Mouse (Mus musculus) adipocyte (in vitro differentiated cells): ENCODE measurements around the gene Rab24.
A peak's percentile ranks its signal among the peaks of the same experiment; 100 is the strongest.

Source experiments
- DNase-seq: peaks from one replicate; pipeline ENCODE4 v3.0.0-alpha.2; 2016; ENCODE audit warnings: low spot score

Gene Rab24

DNA sequence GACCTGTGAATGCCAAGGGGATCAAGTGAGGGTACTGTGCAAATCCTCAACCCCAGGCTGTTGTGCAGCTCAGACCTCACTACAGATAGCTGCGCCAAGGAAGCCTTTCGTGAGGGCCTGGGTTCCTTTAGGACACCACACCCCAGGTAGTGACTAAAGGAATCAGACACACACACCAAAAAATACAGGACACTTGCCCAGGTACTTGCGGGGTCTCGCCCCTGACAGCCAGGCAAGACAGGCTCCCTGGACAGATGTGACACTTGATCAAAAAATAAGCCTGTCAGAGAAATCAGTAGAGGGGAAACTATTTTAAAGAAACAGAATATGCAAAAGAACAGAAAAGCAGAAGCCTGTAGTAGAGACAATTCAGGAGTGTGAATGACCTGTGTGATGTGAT, 6.9 kb upstream of the Rab24 start:
- no peak for DNase-seq

DNA sequence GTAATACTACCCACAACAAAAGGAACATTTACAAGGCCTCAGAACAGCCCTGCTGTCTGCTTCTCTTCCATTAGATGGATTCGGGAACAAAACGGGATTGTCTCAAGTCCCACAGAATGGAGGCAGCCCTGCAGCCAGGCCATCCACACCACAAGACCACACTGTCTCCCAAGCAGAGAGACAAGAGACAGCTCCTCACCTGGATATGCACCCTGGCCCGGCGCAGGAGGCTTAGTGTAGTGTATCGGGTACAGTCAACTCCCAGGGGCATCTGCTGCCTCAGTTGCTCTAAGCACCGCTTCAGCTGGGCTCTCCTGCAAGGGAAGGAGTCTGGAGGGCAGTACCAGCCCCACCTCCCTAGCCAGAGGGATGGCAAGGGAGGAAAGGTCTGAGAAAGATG, 6.4 kb upstream of the Rab24 start:
- no peak for DNase-seq

DNA sequence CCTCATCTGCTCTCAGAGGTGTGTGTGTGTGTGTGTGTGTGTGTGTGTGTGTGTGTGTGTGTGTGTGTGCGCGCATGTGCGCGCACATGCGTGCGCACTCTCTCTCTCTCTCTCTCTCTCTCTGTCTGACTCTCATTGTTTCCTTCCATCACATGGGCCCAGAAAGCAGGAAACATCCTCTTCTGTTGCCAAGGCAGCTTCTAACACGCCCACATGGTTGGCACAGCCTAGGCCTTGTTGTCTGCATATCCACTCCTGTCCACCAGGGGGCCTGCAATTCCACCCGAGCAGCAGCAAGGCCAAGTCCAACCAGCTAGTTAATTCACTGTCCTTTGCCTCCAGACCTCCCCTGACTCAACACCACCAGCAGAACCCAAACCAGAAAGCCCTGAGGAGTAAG, 5.9 kb upstream of the Rab24 start:
- DNase-seq = peak; percentile 93

DNA sequence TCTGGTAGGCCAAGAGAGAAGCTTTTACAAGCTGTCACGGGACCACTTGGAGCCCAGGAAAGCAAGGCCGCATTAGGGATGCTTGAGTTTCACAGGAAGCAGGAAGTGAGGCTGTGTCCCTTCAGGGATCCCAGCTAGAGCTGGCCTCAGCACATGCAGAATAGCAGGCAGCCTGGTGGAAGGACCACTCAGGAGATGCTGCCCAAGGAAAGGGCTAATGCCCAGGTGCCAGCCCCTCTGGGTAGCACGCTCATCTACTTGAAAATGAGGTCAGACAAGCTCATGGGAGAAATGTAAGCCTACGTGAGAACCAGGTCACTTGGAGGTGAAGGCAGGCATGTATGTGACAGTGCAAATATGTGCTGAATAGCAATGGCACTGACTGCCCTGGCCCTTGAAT, 5.4 kb upstream of the Rab24 start:
- no peak for DNase-seq

DNA sequence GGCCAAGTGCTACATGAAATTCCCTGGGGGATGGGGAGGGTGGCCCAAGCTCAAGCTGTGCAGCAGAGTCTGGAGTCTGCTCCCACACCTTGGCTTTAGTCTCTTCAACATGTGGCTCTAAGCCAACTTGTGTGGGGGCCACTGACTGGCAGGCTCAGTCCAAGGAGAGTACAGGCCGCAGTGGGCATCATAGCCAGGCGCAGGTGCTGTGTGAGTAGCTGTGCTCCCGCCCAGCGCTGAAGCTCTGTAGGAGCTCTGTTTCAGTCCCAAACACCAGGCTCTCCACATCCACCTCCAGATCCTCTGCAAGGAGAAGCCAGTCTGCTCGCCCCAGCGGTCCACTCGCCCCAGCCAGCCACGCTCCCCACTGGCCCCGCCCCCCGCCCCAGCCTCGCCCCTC, 3.9 kb upstream of the Rab24 start:
- DNase-seq = no peak

DNA sequence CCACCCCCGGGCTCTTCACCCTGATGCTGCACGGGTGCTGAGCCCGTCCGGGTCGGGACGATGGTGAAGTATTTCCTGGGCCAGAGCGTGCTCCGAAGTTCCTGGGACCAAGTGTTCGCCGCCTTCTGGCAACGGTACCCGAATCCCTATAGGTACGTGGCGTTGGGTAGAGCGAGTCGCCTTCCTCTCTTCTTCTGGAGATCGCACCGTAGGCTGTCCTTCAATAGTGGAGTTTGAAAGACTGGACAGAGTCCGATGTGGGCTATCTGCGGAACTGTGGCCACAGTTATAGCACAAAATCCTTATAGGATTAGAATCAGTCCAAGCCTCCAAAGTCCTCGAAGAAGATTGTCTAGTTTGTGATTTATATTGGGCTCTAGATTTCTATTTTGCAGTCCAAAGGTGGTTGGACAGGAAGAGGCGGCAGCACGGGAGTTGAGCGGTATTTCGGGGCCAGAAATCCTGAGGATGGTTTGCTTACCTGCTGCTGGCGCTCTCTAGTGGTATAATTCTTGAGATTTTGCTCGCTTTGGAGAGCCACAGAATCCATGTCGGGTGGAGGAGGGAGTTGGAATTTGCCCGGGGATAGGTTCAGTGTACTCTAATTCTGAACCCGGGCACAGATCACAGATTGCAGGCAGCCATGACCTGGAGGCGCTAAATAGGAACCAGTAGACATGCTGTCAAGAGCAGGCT, 532 bp upstream of the Rab24 start:
- DNase-seq = peak; percentile 62

DNA sequence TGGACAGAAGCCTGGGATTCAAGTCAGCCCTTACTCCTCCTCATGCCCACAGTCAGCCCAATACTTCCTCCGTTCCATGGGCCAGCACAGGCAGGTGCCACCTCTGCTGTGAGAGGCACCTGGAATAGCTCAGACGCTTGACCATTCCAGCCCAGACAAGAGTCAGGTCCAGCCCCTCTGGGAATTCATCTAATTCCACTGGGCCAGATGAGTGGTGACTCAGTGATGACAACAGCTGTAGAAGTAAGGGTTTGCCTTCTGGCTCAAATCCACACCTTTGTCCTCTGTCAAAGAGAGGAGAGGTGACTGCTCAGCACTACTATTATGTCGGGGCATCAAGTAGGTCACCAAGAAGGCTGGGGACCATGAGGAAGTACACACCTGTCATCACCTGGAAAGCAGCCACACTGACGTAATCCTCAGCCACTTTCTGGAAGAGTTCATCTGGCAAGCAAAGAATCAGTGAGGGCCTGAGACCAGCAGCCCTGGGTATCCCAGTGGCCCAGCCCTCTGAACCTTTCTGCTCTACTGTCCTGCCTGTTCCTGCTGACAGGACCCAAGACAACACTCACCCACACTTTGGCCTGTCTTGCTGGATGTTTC, 1.7 kb downstream of the Rab24 start, which contains the start of gene Prelid1:
Gene Prelid1 (plus strand): TSS at position 570 of the 603 bp plus-strand sequence.
- no peak for DNase-seq

DNA sequence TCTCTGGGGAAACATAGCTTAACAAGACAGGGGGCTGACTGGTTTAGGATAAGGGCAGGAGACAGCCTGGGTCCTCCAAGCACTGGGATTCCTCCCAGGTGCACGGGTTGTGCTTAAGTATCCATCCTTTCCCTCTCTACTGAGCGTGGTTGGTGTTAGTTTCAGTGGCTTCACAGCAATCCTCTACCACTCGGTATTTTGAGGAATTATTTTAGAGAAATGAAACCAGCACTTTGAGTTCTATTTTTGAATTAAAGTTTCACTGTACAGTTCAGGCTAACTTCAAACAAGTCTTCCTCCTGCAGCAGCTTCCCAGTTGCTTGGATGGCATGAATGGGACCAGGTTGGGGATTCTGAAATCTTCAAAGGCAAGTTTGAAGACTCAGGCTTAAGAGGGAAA, 3.4 kb downstream of the Rab24 start:
- DNase-seq = no peak

DNA sequence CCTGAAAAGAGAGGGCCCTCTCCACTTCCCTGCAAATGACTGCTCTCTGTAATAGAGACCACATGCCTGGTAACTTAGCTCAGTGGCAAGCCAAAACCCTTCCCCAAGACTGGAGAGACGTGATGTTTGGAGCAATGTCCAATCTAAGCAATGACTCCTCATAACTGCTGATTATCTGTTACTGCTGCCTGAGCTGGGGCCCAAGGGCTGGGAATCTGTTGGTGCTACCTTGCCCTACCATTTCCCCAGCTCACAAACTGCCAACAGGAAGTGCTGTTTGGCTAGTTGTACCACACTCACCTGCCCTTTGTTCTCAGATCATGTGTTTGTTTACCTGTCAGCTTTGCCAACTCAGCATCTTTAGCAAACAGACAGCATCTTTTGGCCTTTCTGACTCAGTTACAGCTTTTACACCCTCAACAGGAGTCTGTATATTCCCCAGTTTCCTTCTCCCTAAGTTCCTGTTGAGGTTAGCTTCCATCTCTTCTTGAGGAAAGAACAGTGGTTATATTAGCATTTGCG, 6.8 kb downstream of the Rab24 start:
- DNase-seq = no peak

DNA sequence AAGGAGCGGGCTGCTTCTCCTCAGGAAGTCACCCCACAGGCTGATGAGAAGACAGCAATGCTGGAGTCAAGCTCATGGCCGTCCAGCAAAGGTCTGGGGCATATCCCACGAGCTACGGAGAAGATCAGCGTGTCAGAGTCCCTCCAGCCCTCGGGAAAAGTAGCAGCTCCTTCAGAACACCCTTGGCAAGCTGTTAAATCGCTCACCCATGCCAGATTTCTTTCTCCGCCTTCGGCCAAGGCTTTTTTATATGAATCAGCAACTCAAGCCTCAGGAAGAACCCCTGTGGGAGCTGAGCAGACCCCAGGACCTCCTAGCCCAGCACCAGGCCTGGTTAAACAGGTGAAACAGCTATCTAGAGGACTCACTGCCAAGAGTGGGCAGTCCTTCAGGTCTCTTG, 8.7 kb downstream of the Rab24 start:
- DNase-seq = peak; percentile 36

DNA sequence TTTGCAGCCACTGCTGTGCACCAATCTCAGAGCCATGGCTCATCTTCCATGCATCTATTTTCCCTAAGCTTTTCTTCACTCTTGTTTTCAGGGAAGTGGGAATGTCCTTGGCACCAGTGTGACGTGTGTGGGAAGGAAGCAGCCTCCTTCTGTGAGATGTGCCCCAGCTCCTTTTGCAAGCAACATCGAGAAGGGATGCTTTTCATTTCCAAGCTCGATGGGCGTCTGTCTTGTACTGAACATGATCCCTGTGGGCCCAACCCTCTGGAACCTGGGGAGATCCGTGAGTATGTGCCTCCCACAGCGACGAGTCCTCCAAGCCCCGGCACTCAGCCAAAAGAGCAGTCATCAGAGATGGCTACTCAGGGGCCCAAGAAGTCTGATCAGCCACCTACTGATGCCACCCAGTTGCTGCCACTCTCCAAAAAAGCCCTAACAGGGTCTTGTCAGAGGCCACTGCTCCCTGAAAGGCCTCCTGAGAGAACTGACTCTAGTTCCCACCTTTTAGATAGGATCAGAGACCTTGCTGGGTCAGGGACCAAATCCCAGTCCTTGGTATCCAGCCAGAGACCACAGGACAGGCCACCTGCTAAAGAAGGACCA, 9.6 kb downstream of the Rab24 start:
- no peak for DNase-seq

DNA sequence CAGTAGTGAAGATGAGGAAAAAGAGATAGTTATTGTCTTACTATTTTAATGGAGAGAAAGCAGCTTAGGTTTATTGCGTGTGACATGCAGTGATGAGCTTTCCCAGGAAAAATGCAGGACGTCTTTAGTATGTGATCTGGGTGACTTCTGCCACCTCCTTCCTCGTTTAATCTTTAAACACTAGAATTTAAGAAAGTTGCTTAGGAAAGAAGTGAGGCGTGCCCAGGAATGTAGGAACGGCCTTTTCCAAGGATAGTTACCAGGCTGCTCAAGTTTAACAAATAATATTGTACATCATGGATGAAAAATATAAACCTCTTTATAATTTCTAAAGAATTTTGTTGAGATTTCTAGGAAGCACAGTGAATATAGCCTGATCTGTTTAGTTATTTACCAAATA, 20.8 kb downstream of the Rab24 start:
- DNase-seq = no peak

DNA sequence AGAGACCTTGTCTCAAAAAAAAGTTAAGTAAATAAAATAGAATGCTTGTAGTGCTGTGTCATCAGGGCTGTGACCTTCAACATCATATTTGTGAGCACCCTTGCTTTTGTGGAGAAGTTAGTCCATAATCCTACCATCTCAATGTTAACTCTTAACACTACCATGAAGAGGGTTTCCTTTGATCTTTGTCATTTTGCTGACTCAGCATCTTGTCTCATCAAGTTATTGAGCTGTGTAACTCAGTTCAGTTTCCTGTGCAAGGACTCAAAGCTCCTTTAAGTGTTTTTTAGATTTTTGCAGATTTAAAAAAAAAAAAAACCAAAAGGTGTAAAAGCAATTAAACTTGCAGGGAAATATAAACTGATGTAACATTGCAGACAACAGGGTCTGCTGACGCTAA, 25.0 kb downstream of the Rab24 start:
- no peak for DNase-seq

DNA sequence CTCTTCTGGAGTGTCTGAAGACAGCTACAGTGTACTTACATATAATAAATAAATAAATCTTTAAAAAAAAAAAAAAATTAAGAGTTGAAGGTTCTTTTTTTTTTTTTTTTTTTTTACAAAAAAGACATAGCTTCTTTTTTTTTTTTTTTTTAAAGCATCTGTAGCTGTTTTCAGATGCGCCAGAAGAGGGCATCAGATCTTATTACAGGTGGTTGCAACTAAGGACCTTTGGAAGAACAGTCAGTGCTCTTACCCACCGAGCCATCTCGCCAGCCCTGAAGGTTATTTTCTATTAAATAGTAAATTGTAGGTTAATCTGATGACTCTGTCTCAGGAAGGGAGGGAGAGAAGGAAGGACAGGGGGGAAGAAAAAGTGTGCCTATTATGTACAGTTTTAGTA, 32.9 kb downstream of the Rab24 start:
- peak; percentile 23 for DNase-seq

DNA sequence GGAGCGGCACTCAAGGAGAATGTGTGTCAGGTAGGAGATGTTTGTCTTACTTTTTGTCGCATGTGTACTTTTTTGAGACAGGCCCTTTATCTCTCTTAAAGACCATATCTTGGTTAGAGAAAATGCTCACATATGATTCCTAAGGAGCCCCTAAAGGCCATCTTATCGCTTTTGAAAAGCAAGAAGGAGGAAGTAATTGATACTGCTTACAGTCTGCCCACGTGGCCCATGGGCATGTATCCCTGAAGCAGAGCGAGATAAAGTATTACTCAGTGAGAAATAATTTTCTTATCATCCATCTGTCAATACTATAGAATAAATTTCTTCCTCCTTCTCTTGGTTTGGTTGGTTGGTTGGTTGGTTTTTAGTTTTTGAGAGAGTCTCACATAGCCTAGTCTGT, 44.1 kb downstream of the Rab24 start:
- DNase-seq = no peak

DNA sequence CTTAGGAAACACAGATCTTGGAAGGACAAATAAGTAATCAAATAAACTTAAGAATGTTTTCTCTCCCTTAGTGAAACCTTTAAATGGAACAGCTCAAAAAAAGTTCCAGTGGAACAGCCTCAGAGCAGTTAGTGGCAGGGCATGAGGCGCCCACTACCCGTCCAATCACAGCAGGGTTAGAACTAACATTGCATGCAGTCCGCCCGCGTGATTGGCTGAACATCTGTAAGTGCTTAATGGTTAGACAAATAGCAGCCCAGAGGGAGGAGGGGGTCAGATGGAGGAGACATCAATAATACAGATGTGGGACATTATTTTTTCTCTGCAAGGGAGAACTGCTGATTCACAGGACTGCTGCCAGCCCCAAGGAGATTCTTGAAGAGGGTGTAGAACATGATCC, 44.5 kb downstream of the Rab24 start:
- DNase-seq = no peak
